Mouse (Mus musculus): ENCODE data around the gene Phpt1.

The Phpt1 gene

DNA sequence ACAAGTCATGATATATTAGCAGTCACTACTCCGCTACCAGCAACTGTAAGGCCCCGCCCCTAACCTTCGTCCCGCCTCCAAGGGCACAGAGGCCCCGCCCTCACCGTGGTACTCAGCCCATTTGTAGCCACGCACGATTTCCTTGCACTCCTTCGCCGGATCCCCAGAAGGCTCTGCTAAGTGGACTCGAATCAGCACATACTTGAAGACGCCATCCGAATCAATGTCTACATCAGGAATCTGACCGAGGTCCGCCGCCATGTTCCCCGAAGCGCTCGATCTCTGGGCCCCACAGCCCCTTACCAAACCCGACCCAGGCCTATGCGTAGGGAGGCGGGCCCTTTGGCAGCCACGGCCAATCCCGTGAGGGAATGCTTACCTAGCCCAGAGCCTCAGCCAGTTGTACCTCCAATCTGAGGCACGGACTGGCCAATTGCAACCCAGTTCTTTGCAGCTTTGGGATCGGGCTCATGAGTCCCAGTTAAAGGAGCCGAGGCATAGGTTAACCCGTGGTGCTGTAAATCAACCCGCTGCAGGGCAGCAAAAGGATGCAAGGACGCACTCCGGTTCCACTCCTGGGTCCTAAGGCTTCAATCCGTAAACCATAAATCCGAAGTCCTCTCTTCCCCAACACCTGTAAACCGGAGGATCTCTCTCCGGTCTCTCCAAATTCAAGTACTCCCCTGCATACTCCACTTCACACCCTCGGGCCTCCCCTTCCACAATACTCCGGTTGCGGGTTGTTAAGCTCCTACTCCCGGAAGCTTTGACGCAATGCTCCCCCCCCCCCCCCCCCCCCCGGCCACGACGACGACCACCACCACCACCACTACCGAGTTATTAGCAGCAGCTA is at the start of gene Phpt1, which contains the start of gene Mamdc4:
Gene Phpt1 (minus strand): TSS at position 646 of the 853 bp plus-strand sequence.
Gene Mamdc4 (minus strand): TSS at position 267 of the 853 bp plus-strand sequence.
- in situ Hi-C loops (cut with MboI; ENCODE audit: low pct_unique_long_range_greater_than_20kb in 1 of 2, low sequenced_read_pairs in 2 of 2, unreplicated experiment in 1 of 2): no loop called here

DNA sequence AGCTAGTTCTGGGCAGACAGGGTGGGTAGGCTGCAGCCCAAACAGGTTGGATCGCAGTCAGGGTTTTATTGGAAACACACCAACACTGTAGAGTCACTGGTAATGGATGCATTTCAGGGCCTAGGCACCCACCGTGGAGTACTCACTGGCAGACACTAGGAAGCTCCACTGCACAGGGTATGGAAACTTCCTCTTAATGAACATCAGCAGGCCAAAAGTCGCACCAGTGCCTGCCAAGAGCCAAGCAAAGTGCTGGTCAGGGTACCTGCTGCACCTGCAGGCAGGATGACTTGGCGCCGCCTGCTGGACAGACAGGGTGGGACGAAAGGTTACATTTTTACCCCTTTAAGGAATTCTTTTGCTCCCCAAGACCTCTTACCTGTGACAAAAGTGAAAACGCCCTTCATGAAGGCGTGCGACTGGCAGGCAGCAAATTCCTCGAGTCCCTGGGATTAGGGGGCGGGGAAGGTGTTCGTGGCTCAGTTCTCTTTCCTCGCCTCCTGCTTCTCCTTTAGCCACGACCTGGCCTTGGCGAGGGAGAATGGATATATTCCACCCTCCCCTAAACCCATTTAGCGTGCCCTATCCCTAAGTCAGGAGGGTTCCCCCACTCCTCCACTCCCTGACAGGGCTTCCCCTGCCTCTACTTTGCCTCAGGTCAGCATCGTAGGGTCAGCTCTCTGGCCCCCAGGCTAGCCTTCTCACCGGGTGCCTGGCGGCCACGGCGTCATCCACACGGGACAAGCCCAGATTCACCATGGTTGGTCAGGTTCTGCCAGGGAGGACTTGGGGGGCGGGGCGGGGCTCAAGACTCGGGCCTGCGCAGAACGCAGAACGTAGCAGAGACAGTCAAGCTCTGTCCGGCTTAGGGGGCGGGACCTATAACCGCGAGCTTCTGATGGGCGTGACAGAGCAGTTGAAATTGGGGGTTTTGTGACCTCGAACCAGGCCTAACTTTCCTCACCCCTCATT is 46.5 kb upstream of the Phpt1 start, which contains the start of gene Tmem141:
Gene Tmem141 (minus strand): TSS at position 777 of the 972 bp plus-strand sequence.
- in situ Hi-C loops (cut with MboI; ENCODE audit: low pct_unique_long_range_greater_than_20kb in 1 of 2, low sequenced_read_pairs in 2 of 2, unreplicated experiment in 1 of 2): no loop called here

- in situ Hi-C loops (cut with MboI; ENCODE audit: low pct_unique_long_range_greater_than_20kb in 1 of 2, low sequenced_read_pairs in 2 of 2, unreplicated experiment in 1 of 2): no loop called here
Observed at GRCm38 (mm10) chr2:25620852-25621228, 45.8 kb upstream of the Phpt1 start.

GRCm38 (mm10) chr2:25620386-25620785 is 45.4 kb upstream of the Phpt1 start:
- in situ Hi-C loops (cut with MboI; ENCODE audit: low pct_unique_long_range_greater_than_20kb in 1 of 2, low sequenced_read_pairs in 2 of 2, unreplicated experiment in 1 of 2): no loop called here

DNA sequence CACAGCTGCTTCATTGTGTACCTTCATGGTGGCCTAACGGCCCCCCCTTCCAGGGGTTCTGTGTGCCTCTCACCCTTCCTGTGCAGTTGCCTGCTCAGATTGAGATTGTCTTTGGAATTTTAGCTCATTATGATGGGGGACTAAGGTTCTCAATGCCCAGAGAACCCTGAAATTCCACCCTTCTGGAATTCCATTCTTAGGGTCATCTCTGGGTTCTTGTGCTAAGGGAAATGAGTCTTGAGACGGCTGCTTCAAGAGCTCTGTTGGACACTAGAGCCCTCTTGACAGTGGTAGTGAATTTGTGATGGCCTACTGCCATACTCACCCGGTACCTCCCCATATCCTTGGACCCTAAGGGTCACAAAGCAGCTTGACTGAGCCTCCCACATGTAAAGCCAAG is 42.6 kb upstream of the Phpt1 start, which contains the start of gene Ccdc183:
Gene Ccdc183 (minus strand): TSS at position 101 of the 400 bp plus-strand sequence.
- in situ Hi-C loops (cut with MboI; ENCODE audit: low pct_unique_long_range_greater_than_20kb in 1 of 2, low sequenced_read_pairs in 2 of 2, unreplicated experiment in 1 of 2): no loop called here

DNA sequence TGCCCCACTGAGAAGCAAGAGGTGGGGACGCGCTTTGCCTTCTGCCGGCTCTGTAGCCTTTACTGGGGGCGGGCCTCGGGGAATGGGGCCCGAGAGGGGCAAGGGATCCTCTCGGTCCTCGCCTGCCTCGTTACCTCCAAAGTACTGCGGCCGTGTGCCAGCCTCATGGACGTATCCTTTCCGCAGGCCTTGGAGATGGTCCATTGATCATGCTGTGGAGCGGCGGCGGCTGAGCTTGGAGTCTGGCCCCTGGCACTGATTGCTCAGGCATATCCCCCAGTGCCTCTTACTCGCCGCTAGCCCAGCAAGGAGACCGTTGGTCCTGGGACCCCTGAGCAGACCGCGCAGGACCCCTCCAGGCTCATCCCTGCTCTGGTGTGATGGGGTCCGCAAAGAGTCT is 41.4 kb upstream of the Phpt1 start:
- in situ Hi-C loops (cut with MboI; ENCODE audit: low pct_unique_long_range_greater_than_20kb in 1 of 2, low sequenced_read_pairs in 2 of 2, unreplicated experiment in 1 of 2): no loop called here

DNA sequence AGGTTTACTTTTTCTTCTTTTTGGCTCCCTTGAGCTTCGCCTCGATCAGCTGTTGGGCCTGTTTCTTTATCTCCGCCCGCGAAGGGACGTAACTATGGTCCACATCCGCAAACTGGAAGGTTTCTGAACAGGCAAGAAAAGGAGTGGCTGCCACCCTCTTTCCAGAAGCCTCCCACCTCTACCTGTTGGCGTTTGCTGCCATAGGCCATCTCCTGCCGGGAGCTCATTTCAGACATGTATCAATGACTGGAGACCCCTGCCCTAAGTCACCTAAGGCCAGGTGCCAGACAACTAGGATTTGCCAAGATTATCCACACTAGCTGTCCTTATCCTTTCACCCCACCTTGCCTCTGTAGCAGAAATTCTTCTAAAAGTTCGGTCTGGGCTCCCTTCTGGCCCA is 33.6 kb upstream of the Phpt1 start:
- in situ Hi-C loops (cut with MboI; ENCODE audit: low pct_unique_long_range_greater_than_20kb in 1 of 2, low sequenced_read_pairs in 2 of 2, unreplicated experiment in 1 of 2): no loop called here

DNA sequence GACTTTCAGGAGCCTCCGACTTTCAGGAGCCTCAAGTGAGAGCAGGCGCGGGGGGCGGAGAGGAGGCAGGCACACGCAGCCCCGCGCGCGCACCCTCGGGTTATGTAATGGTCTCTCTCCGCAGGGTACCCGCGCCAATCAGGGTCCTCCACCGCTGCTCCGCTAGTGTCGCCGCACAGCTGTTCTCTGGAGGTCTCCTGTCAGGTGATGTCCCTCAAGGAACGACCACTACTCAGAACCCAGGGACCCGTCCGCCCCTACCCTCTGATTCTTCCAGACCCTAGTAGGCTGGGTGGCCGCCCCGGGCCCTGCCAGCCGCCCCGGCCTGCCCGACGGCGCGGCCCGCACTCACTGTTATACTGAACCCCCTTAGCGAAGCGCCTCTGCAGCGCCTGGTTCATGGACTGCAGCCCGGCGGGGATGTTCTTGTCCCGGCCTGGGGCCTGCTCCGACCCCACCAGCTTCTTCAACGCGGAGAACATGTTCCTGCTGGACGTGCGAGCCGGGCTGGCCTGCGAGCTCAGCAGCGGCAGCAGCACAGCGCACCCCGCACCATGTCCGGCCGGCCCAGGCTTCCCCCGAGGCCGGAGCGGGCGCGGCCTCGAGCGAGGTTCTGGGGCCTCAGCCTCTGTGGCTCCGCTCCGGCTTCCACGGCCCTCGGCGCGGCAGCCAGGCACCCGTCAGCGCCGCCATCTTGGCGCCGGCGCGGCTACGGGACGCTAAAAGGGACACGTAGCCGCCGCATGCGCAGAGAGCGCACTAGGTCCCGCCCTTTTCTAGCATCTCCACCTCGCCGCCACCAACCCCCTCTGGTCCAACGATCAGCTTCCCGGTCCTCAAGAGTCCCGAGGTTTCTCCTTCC is 33.0 kb upstream of the Phpt1 start, which contains the start of gene Rabl6:
Gene Rabl6 (minus strand): TSS at position 761 of the 862 bp plus-strand sequence.
- in situ Hi-C loops (cut with MboI; ENCODE audit: low pct_unique_long_range_greater_than_20kb in 1 of 2, low sequenced_read_pairs in 2 of 2, unreplicated experiment in 1 of 2): no loop called here

DNA sequence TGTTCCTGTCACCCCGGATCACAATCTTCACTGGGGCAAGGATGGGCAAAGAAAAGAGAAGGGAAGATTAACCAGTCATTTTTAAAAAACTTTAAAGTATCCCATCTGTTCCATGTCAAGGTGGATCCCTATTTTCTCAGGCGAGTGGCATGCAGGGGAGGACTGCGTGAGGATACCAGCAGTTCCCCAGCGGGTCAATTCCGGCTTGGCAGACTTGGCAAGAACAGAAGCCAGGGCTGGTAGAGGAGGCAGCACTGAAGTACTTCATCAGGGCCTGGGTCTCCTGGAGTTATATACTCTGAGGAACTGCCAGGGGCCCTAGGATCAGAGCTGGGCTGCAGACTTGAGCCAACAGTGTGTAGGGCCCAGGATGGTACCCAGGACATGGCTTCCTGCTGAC is 27.5 kb upstream of the Phpt1 start:
- in situ Hi-C loops (cut with MboI; ENCODE audit: low pct_unique_long_range_greater_than_20kb in 1 of 2, low sequenced_read_pairs in 2 of 2, unreplicated experiment in 1 of 2): no loop called here

- in situ Hi-C loops (cut with MboI; ENCODE audit: low pct_unique_long_range_greater_than_20kb in 1 of 2, low sequenced_read_pairs in 2 of 2, unreplicated experiment in 1 of 2): no loop called here
Observed at GRCm38 (mm10) chr2:25600037-25600436, 25.0 kb upstream of the Phpt1 start.

GRCm38 (mm10) chr2:25598749-25599148 is 23.7 kb upstream of the Phpt1 start:
- in situ Hi-C loops (cut with MboI; ENCODE audit: low pct_unique_long_range_greater_than_20kb in 1 of 2, low sequenced_read_pairs in 2 of 2, unreplicated experiment in 1 of 2): no loop called here

- in situ Hi-C loops (cut with MboI; ENCODE audit: low pct_unique_long_range_greater_than_20kb in 1 of 2, low sequenced_read_pairs in 2 of 2, unreplicated experiment in 1 of 2): no loop called here
Observed at GRCm38 (mm10) chr2:25596765-25597510, 21.9 kb upstream of the Phpt1 start.

DNA sequence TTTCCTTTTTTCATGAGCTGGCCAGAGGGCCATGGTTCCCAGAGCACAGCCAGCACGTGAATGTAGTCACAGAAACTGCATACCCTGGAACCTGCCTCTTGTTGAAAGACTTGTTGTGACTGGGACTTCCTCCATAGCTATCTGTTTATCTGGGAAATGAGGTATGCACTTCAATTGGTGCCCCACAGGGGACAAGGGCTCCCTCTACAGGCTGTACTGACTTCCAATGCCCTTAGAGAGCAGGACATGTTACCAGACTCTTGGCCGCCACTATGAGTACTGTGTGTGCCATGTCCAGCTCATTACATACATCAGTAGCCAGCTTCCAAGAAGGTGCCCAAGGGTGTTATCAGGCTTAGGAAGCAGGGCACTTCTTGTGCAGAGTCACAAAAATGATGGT is 16.8 kb upstream of the Phpt1 start:
- in situ Hi-C loops (cut with MboI; ENCODE audit: low pct_unique_long_range_greater_than_20kb in 1 of 2, low sequenced_read_pairs in 2 of 2, unreplicated experiment in 1 of 2): no loop called here

DNA sequence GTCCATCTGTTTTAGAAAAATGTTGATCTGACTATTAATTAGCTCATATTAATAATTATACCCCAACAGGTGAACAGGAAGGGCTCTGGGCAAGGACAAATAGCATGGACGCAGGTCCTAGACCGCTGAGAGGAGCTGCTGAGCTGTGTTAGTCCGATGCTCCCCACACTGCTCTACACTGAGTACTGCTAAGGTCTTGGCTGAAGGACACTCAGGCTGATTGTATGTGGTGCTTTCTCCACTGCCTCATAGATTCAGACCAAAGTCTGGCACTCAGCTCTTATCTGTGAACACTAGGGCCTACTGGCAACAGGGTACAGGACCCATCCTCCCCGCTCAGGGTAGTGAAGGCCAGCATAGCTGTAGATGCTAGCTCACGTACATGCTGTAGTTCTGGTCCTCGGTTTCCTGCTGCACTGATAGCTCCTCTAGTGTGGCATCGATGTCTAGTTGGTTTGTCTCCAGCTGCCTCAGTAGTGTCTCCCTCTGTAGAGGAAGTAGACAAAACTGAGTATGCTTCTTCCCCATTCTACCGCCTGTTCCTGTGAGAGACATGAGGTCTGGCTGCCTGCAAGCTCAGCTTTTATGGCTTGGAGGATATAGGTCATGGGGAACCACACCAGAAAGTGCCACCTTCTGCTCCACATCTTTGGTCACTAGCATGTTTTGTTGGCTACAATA is 13.3 kb upstream of the Phpt1 start:
- in situ Hi-C loops (cut with MboI; ENCODE audit: low pct_unique_long_range_greater_than_20kb in 1 of 2, low sequenced_read_pairs in 2 of 2, unreplicated experiment in 1 of 2): no loop called here

- in situ Hi-C loops (cut with MboI; ENCODE audit: low pct_unique_long_range_greater_than_20kb in 1 of 2, low sequenced_read_pairs in 2 of 2, unreplicated experiment in 1 of 2): no loop called here
Observed at GRCm38 (mm10) chr2:25587290-25587689, 12.3 kb upstream of the Phpt1 start.

DNA sequence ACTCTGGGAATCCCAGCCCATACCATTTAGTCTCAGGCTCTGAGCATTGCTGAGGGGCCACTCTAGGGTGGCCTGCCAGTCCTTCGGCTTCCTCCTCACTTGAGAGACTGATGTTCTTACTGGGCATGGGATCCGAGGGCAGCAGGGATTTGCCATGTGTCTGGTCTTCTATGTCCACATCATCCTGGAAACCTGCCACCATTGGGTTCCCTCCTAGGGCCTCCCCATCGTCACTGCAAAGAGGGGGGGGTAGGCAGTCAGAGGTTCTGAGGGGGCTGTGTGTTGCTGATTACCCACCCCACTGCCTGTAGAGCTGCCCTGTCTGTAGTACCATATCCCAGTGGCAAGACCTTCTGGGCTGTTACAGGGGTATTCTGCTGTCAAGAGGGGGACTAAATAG is 10.6 kb upstream of the Phpt1 start:
- in situ Hi-C loops (cut with MboI; ENCODE audit: low pct_unique_long_range_greater_than_20kb in 1 of 2, low sequenced_read_pairs in 2 of 2, unreplicated experiment in 1 of 2): no loop called here

GRCm38 (mm10) chr2:25584856-25585255 is 9.8 kb upstream of the Phpt1 start:
- in situ Hi-C loops (cut with MboI; ENCODE audit: low pct_unique_long_range_greater_than_20kb in 1 of 2, low sequenced_read_pairs in 2 of 2, unreplicated experiment in 1 of 2): no loop called here

All from mouse embryonic stem cell (cell line).